Mouse (Mus musculus): Measurements from ENCODE around the gene Rab3c.

The Rab3c gene

GRCm38 (mm10) chr13:110019774-110020173 lies 261.0 kb downstream of the Rab3c start:
- DNase-seq (ENCODE audit: low spot score), result no peak

GRCm38 (mm10) chr13:110018941-110019743 lies 261.7 kb downstream of the Rab3c start:
- peak; percentile 9 for DNase-seq (ENCODE audit: low spot score)

- peak; percentile 69 for DNase-seq (ENCODE audit: low spot score)
Measured at GRCm38 (mm10) chr13:110018431-110018901, 262.3 kb downstream of the Rab3c start.

GRCm38 (mm10) chr13:110012029-110012428 lies 268.8 kb downstream of the Rab3c start:
- no peak for DNase-seq (ENCODE audit: low spot score)

- DNase-seq (ENCODE audit: low spot score), result no peak
Measured at GRCm38 (mm10) chr13:110010876-110011275, 269.9 kb downstream of the Rab3c start.

- no peak for DNase-seq (ENCODE audit: low spot score)
Measured at GRCm38 (mm10) chr13:110008539-110008938, 272.3 kb downstream of the Rab3c start.

GRCm38 (mm10) chr13:110006106-110006781 lies 274.6 kb downstream of the Rab3c start:
- DNase-seq (ENCODE audit: low spot score), result no peak
